Mouse (Mus musculus) T-cell, adult 2 months (primary cell): ENCODE results near the gene Myo18b.

ENCODE experiments used
- DNase-seq: peaks from one replicate; pipeline ENCODE4 v3.0.0; 2022; ENCODE audit warnings: low spot score

The Myo18b gene

DNA sequence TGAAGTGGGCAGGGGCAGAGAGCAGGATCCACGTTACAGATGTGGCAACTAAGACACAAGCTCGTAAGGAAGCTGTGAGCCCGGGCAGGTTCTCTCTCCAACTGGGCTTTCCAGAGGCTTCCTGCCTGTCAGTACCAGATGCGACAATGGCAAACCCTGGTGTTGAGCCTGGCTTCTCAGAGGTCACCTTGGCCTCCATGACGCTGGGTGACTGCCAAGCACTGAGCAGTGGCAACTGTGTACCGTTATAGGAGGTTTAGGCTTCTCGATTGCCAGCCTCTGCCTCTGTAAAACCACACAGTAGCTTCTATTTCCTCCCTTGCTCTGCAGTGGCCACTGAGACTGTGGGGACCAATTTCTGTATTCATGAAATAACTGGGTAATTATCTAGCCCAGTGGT lies 81.1 kb downstream of the Myo18b start:
- DNase-seq, result no peak

DNA sequence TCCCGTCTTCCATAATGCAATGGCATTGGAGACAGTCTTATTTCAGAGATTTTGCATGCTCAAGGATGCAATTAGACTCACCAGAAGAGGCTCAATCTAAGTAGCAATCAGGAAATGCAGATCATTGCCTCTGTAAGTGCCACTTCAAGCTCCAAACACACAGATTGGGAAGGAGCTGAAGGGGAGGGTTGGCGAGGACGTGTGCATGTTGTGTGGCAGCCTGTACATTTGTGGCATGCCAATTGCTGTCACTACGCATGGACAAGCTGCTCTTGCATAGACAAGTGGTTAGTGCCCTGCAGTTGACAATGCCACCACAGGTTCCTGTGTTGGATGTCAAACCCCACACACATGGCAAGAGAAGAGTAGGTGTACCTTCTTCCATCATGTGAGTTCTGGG lies 88.5 kb downstream of the Myo18b start:
- no peak for DNase-seq

DNA sequence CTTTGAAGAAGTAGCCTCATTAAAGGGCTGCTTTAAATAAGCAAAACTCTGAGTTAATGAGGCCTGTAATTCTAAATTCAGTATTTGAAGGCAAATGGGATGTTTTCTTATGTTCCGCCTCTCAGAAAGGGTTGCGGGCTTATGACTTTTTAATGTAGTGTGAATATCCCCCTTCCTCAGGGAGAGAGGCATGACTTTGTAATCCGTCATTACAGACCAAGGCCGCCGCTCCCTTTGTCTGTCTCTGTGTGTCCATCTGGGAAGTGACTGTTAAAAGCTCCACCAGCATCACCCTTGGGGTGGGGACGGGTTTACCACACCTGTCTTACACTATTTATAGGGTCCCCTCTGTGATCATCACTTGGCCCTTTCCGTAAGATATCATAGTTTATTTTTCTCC lies 100.1 kb downstream of the Myo18b start:
- no peak for DNase-seq

DNA sequence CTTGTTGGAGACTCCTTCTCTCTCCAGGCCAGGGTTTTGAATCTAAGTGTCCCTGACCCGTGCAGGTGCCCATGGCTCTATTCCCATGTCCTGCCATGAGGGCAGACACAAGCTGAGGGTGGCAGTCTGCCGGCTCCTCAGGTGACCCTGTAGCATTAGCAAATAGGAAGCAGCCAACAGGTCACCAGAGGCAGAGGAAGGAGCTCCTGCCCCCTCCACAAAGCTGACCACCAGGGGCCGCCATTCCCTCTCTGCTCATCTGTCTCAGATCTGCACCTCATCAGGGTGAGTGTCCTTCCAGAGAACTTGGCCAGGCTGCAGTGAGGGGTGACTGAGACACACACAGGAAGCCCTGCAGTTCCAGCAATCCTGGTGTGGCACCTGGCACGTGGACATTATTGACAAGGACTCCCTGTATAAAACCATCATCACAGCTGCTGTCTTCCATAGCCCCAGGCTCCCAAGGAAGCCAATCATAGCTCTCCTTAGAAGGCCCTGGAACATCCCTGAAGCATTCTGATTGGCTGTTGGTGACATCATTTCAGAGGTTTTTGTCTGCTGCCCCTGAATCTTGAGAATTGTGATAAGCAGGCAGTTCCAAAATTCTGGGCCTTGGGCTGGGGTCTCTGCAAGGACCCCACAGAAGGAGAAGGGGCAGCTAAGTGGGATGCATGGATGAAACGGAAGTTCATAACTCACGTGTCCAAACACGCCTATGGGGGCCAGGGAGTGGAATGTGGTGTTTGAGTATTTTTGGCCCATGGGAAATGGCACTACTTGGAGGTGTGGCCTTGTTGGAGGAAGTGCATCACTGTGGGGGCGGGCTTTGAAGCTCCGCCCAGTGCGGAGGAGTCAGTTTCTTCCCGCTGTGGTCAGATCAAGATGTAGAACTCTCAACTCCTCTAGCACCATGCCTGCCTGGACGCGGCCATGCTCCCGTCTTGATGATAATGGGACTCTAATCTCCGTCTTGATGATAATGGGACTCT lies 104.1 kb downstream of the Myo18b start:
- no peak for DNase-seq

DNA sequence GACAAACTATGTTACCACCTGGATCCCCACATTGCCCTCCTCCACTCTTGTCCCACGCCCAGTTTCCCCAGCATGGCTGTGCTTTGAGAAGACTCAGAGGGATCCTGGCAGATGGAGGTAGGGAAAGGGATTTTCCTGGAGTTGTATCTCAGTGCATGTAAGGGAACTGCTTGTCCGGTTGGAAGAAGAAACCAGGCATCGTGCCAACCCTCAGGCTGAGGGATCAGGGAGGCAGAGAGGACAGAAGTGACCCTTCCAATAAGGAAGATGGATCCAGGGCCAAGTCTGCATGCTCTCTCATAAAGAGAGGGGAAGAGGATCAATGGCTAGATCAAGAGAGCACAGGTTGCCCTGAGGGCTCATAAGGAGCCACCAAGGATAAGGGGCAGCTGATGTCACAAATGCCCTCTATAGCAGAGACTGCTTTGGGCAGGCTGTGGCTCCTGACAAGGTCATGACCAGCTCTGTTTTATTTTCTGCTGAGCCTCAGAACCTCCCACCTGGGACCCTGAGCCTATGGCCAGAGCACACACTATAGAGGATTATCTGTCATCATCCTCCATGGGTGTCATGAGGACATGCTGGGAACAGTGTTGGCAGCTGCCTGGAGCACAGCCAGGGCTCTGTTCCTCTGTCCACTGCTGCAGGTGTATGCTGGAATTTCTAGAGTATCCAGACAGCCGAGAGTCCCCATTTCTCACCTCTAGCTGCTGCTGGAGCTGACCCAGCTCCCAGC lies 105.6 kb downstream of the Myo18b start:
- no peak for DNase-seq

DNA sequence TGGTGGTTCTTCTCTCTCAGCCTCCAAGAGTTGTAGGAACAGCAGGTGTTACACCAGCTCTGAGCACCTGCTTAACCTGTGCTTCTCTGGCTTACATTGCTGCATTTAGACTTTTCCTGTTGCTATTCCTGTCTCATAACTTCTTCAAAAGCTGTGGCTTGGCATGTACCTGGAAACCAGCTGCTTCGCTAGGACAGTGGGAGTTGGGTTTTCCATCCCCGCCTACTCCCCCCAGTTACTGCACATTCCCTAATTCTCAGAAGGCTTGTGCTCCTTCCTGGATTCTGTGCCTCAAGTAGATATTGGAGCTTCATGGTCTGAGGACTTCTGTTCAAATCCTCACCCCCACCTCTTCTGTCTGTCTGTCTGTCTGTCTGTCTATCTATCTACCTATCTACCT lies 107.7 kb downstream of the Myo18b start:
- no peak for DNase-seq

DNA sequence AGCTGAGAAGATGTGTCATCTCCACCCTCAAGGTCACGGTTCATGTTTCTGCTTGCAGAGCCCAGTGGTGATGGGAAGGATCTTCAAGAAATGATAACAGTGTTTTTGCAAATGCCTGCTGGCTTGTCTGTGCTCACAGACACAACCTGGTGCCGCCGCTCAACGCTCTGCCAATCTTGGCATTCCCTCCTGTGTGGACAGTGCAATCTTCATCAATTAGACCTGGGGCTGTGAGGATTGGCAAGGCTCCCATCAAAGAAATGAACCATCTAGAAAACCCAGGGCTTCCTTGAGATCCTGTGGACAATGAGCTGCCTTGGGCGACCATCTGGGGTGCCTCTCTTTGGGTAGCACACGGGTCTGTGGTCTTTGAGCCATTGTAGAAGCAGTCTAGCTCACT lies 109.4 kb downstream of the Myo18b start:
- DNase-seq, result no peak

DNA sequence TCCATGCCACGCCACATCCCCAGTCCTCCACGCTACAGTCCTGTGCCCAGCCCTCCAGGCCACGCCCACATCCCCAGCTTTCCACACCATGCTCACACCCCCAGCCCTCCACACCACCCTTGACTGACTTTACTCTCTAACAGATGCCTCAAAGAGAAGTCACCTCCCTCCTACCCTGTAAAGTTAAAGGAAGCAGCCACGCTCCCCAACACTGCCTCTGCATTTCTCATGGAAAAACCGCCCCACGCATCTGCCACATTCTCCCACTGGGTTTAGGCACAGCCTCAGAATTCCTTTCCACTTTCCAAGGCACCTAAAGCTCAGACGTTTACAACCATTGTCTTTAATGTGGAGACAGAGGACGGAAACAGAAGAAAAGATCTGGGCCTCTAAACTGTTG lies 110.1 kb downstream of the Myo18b start:
- DNase-seq, result no peak

DNA sequence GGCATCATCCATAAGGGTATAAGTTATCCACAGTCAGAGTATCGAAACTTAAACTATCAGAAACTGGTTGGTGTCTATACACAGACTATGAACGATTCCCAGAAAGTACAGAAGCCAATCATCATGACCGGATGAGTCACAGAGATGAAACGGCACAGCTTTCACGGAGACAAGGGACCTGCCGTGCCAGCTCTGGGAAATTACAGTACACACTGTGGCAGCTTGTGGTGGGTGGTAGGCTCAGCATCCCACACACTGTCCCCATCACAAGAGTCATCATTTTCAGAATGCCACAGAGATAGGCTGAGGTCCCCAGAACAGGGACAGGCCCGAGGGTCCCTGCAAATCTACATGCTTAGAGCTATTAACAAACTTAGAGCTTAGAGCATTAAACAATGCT lies 114.4 kb downstream of the Myo18b start:
- no peak for DNase-seq

DNA sequence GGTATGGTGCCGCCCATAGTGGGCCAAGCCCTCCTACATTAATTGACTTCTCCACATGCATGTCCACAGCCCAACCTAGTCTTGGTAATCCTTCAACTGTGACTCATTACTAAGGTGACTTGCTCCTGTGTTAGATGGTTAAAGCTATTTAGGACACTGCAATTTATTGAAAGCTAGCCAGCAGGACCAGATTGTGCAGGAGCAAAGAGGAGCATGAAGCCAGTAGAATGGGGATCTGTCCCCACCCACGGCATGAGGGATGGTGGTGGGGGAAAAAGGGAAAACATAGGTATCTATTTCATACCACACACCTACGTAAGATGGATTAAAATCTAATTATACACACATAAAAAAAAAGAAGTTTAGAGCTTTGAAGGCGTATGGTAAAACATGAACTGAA lies 114.9 kb downstream of the Myo18b start:
- no peak for DNase-seq

DNA sequence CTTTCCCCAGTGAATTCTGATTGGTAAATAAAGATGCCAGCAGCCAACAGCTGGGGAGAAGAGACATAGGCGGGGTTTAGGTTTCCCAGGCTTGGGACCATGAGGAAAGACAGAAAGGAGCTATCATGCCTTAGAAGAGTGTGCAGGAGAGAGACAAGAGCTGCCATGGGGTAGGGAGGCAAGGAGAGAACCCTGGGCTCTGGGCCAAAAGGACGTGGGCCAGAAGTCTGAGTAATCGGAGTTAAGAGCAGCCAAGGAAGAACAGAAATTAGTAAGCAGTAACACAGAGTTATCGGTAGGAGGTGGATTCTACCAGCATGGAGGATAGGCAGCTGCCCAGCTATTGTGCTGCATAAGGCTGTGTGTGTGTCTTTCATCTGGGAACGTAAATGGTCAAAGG lies 115.8 kb downstream of the Myo18b start:
- DNase-seq, result no peak

DNA sequence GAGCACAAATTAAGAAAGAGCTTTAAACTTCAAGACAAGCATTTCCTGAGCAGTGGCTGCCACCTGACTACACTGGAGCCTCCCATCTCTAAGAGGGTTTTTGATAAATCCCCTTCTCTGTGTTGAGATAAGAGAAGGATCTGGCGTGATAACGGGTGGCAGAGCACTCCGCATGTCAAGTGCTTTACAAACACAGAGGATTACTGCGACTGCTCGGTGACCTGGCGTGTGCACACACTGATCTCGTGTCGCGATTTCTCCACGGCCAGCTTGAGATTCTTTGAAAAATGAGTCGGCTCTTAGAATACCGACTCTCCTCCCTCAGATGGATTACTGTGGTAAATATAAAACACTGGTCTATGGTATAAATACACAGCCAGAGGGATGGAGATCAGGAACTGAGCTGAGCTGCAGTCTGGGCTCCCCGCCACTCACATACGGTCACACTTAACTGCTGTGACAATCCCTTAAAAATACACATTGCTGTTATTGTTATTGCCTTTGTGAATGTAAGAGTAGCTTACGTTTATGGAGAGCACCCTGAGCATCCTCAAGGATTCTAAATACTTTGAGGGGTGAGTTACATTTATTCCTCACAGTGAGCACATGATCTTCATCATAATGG lies 119.3 kb downstream of the Myo18b start:
- DNase-seq, result no peak

DNA sequence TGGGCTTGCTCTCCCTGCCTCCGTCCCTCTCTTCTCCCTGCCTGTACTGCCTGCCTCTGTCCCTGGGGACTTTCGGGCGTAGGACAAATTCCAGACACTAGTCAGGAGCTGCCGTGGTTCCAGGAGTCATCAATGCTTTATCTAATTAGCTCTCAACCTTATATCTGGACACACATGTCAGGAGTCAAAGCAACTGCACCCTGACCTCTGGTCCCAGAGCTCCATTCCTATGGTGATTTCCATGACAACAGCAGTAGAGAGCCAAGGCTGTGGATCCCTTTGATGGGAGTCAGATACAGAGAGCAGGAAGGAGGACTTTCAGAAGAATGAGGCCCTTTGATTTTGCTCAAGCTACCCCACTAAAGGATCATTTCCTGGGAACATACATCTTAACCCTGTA lies 122.7 kb downstream of the Myo18b start:
- no peak for DNase-seq

DNA sequence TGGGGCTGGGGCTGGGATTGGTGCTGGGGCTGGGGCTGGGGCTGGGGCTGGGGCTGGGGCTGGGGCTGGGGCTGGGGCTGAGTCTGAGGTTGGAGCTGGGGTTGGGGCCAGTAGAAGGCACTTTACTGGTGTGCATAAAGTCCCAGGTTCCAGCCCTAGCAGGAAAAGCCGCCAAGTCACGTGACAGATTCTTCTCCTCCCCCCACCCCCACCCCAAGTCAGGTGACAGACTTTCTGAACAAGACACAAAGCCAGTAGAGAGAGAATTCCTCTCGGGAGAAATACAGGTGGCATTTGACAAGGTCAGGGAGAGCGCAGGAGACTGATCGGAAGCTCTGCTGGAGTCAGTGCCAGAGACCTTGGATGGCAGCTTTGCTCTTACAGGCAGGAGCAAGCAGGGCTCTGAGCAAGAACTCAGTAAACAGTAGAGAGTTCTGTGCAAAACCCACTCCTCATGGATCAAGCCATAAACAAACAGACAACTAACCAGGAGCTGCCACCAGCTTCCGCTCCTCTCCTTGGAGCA lies 124.7 kb downstream of the Myo18b start:
- no peak for DNase-seq

DNA sequence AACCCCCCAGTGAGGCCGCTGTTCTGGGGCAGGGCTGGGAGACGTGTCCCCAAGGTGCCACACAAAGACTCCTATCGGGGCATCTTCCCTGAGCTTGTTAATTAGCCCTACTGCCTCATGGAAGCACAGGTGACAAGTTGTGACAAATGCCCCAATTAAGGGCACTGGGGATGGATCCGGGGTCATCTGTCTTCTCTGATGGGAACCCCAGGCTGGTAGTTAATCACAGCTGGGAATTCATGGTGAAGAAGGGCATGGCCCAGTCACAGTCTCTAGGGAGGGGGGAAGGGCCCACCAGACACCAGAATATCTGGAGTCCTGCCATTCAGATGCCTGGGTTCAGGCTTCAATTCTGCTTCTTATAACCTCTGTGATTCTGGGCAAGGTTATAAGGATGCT lies 126.4 kb downstream of the Myo18b start:
- DNase-seq, result no peak

DNA sequence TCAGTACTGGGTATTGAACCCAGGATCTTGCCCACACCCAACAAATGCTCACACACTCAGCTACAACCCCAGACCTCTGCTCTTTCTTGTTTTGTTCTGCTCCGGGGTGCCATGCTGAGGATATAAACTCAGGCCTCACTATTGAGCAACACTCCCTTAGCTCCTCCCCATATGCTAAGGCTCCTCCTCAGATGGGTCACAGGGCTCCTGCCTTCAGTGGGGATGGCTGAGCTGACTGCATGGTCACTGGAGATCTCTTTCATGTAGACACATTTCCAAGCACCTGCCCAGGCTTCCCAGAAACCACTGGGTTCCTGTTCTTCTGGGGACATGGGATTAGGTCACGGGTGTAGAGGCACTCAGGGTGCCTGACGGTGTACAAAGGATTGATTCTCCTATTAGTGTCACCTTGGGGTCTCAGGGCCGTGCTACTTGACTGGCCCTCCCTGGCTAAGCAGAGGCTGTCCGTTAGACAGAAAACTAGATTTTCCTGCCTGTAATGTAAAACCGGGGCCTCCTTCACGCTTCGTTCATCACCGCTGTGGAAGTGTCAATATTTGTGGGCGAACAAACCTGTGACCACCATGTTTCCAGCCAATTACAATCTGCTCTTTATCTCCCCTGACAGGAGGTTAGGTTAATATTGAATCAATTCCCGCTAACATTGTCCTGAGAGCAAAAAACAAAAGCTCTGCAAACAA lies 127.0 kb downstream of the Myo18b start:
- no peak for DNase-seq

DNA sequence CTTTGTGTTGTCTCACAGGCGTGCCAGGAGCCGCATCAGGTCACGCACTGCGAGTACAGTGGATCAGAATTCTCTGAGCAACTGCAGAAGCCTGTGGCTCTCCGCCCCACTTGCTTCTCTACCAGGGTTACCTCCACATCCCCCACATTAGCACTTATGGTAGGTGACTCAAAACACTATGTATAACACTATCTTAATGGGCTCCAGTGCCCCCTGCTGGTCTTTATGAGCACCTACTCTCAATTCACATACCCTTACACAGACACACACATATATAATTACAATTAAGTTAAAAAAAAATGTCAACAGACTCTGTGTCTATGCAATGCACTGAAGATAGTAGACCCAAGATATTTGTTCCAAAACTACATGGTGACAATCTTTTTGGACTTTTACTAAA lies 127.6 kb downstream of the Myo18b start:
- no peak for DNase-seq

DNA sequence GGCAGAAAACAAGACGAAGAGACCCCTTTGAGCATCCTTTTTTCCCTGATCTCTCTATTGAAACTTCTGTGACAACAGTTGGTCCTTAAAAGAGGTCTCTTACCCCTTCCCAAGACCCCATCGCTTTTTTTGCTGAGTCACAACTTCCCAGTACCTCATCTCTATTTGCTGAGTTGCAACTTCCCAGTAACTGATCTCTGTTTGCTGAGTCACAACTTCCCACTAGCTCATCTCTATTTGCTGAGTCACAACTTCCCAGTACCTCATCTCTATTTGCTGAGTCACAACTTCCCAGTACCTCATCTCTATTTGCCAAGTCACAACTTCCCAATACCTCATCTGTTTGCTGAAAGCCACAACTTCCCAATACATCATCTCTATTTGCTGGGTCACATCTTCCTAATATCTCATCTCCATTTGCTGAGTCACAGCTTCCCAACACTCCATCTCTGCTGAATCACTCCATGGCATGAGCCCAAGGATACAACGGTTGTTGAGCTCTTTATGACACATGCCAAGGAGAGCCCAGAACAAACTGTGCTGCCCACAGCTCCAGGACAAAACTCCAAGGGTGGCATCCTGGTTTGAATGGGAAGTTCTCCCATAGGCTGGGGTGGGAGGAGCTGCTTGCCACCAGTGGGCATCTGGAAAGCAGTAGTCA lies 134.6 kb downstream of the Myo18b start:
- no peak for DNase-seq

DNA sequence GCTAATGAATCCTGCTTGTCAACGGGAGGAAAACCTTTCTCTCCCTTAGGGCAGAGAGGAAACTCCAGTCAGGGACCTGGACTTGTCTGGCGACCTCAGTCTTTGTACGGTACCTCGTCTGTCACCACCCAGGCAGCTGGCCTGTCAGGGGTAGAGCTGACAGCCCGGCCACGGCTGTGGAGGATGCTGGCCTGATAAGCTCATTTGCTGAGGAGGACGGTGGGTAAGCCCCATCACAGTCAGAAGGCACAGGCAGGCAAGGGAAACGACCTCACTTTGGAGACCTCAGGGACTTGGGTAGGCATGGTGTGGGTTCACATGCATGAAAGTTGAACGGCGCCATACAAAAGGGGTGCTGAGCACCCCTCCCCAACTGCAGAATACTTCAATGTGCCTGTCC lies 140.6 kb downstream of the Myo18b start:
- DNase-seq, result no peak

DNA sequence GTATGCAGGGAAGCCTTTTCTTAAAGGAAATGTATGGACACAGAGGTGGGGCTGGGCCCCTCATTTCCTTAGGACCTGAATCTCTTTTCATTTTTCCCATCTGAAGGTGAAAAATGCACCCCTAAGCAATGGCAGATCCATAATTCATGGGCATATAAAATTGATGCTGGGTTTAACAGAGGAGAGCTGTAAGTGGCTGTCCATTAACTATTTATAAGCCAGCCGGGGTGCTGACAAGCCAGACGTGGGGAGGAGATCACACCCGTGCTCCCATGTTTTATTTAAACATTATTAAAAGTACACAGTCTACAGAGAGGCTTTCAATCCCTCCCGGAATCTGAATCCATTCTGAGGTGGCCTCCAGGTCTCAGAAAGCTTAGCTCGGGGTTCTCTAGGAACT lies 146.5 kb downstream of the Myo18b start:
- DNase-seq, result no peak

DNA sequence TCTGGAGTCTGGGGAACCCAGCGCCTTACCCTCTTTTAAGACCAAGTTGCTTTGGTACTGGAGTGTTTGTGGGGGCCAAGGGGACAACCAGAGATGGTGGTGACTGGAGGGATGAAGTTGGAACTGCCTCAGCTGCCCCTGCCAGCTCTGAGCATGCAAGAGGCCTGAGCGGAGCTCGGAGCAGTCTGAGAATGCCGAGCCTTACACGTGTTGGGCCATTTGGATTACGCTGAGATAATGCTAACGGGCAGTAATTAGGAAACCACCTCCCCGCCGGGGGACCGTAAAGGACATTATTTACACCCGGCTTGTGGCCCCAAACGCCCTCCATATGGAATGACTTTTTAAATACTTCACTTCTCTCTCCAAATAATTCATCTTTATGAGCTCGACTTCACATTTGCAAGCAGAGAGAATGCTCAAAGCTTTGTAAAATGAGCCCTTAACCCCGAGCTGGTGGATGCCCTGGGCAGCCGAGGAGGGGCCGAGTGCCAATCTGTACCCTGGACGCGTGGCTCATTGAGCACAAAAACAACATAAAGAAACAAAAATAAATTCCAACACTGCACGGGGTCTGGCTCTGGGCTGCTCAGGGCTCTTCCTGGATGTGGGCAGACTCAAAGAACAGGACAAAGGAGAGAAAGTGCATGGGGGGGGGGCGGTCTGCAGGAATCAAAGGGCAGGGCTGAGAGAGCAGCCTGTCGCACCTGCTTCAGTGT lies 148.0 kb downstream of the Myo18b start:
- DNase-seq, result no peak
